Mouse (Mus musculus) monocyte, adult 59 days (primary cell): Measurements from ENCODE around the gene Tbc1d13. TPM values are rescaled to one million over a fixed set of nuclear protein-coding genes. Genes with fewer than 3 reads are reported as not detected.

Experiments used
- total RNA-seq, 2 experiments: library from RNA; stranded (reverse); gene quantifications; one replicate each; pipeline ENCODE4 v1.2.4; 2023

Tbc1d13 gene
- total RNA-seq = 100 to 1,000 TPM in 1 of 2 experiments, 10 to 100 TPM in 1; 90.5 to 108 TPM

GRCm38 (mm10) chr2:30133613-30134377 lies at the start of gene Tbc1d13:
TSS of gene Tbc1d13 (plus strand) at chr2:30133746.

GRCm38 (mm10) chr2:30093471-30094207 lies 39.9 kb upstream of the Tbc1d13 start, which contains the start of gene Zdhhc12:
TSS of gene Zdhhc12 (minus strand) at chr2:30093648.

GRCm38 (mm10) chr2:30124472-30125274 lies 8.9 kb upstream of the Tbc1d13 start, which contains the start of gene Zer1:
TSS of gene Zer1 (minus strand) at chr2:30124585.

GRCm38 (mm10) chr2:30171371-30171996 lies 37.9 kb downstream of the Tbc1d13 start, which contains the start of gene Endog:
TSS of gene Endog (plus strand) at chr2:30171493.

GRCm38 (mm10) chr2:30177700-30178675 lies 44.4 kb downstream of the Tbc1d13 start, which contains the start of gene Spout1:
TSS of gene Spout1 (minus strand) at chr2:30178459.

Other genes starting within 250 kb of the Tbc1d13 start
- 10 to 100 TPM; 75.8 to 89.8 TPM for gene Odf2, start 244.5 kb upstream of the Tbc1d13 start, total RNA-seq
- gene Gle1, start 198.3 kb upstream of the Tbc1d13 start, total RNA-seq = 10 to 100 TPM; 45.5 to 52.1 TPM
- 100 to 1,000 TPM; 301 to 317 TPM for gene Sptan1, start 168.2 kb upstream of the Tbc1d13 start, total RNA-seq
- 1 to 10 TPM; 1.2 TPM for gene Wdr34, start 84.9 kb upstream of the Tbc1d13 start, total RNA-seq
- 100 to 1,000 TPM; 133 to 160 TPM for gene Set, start 76.4 kb upstream of the Tbc1d13 start, total RNA-seq
- gene Pkn3, start 56.1 kb upstream of the Tbc1d13 start, total RNA-seq = 1 to 10 TPM; 4.6 to 5.4 TPM
- gene Zdhhc12, start 40.1 kb upstream of the Tbc1d13 start, total RNA-seq = 10 to 100 TPM; 14.6 to 19.8 TPM
- gene Zer1, start 9.2 kb upstream of the Tbc1d13 start, total RNA-seq = 10 to 100 TPM; 26.9 to 29.3 TPM
- 1 to 10 TPM; 9.0 to 9.4 TPM for gene Endog, start 37.7 kb downstream of the Tbc1d13 start, total RNA-seq
- gene Spout1, start 44.7 kb downstream of the Tbc1d13 start, total RNA-seq = 10 to 100 TPM; 10.2 to 11.5 TPM
- gene Kyat1, start 72.1 kb downstream of the Tbc1d13 start, total RNA-seq = 1 to 10 TPM; 4.4 to 5.6 TPM
- 10 to 100 TPM; 29.2 to 34.5 TPM for gene Lrrc8a, start 104.0 kb downstream of the Tbc1d13 start, total RNA-seq
- gene Gm28035, start 106.8 kb downstream of the Tbc1d13 start, total RNA-seq = 1 to 10 TPM; 1.3 to 4.0 TPM
- 1 to 10 TPM; 6.1 to 7.2 TPM for gene Phyhd1, start 132.5 kb downstream of the Tbc1d13 start, total RNA-seq
- not detected for gene Gm28038, start 147.3 kb downstream of the Tbc1d13 start, total RNA-seq
- gene Dolk, start 152.6 kb downstream of the Tbc1d13 start, total RNA-seq = 10 to 100 TPM; 10.5 to 11.5 TPM
- 10 to 100 TPM; 31.4 to 34.2 TPM for gene Nup188, start 152.7 kb downstream of the Tbc1d13 start, total RNA-seq
- 10 to 100 TPM; 30.8 to 37.2 TPM for gene Sh3glb2, start 225.6 kb downstream of the Tbc1d13 start, total RNA-seq
- gene Miga2, start 230.5 kb downstream of the Tbc1d13 start, total RNA-seq = 1 to 10 TPM; 6.8 to 9.9 TPM